Mouse (Mus musculus) urinary bladder, postnatal 36 days (tissue): ENCODE data around the gene Lsm4.

Experiments
- DNase-seq, 2 experiments: peaks; one replicate each; pipeline ENCODE4 v3.0.0; 2022; ENCODE audit warnings: low spot score in 2 of 2, mixed read lengths in 1 of 2

Gene Lsm4

GRCm38 (mm10) chr8:70678679-70679078 lies 5.6 kb downstream of the Lsm4 start:
- no peak for DNase-seq

- no peak for DNase-seq
These were observed 6.4 kb downstream of the Lsm4 start for GRCm38 (mm10) chr8:70679404-70679803.

- no peak for DNase-seq
These were observed 7.0 kb downstream of the Lsm4 start for GRCm38 (mm10) chr8:70680039-70680438.

GRCm38 (mm10) chr8:70681410-70681809 lies 8.4 kb downstream of the Lsm4 start:
- no peak for DNase-seq

- DNase-seq: peak; percentile 58 to 81
These were observed 9.1 kb downstream of the Lsm4 start for GRCm38 (mm10) chr8:70682193-70682592.

- DNase-seq: no peak
These were observed 9.6 kb downstream of the Lsm4 start for GRCm38 (mm10) chr8:70682692-70683091.

GRCm38 (mm10) chr8:70684291-70684690 lies 11.2 kb downstream of the Lsm4 start:
- no peak for DNase-seq

- peak in 1 of 2 experiments; percentile 82 for DNase-seq
These were observed 14.5 kb downstream of the Lsm4 start for GRCm38 (mm10) chr8:70687576-70687975.

- no peak for DNase-seq
These were observed 15.1 kb downstream of the Lsm4 start for GRCm38 (mm10) chr8:70688136-70688535.

- no peak for DNase-seq
These were observed 16.9 kb downstream of the Lsm4 start for GRCm38 (mm10) chr8:70689892-70690390.

GRCm38 (mm10) chr8:70691230-70691629 lies 18.2 kb downstream of the Lsm4 start:
- DNase-seq: no peak

- DNase-seq: no peak
These were observed 18.7 kb downstream of the Lsm4 start for GRCm38 (mm10) chr8:70691727-70692231.

- DNase-seq: no peak
These were observed 20.6 kb downstream of the Lsm4 start for GRCm38 (mm10) chr8:70693636-70694035.

GRCm38 (mm10) chr8:70695318-70696018 lies 22.4 kb downstream of the Lsm4 start:
- peak; percentile 60 to 66 for DNase-seq

GRCm38 (mm10) chr8:70696019-70696885 lies 23.2 kb downstream of the Lsm4 start:
- DNase-seq: peak; percentile 43 to 70

- no peak for DNase-seq
These were observed 23.9 kb downstream of the Lsm4 start for GRCm38 (mm10) chr8:70696946-70697345.

GRCm38 (mm10) chr8:70697366-70698250 lies 24.6 kb downstream of the Lsm4 start:
- DNase-seq: no peak

- DNase-seq: peak; percentile 99
These were observed 25.5 kb downstream of the Lsm4 start, which contains the start of gene Jund for GRCm38 (mm10) chr8:70698310-70699109. Gene Jund, plus strand, starts transcription at chr8:70698949.

- DNase-seq: peak; percentile 59 to 64
These were observed 26.2 kb downstream of the Lsm4 start for GRCm38 (mm10) chr8:70699116-70699833.
